Mouse (Mus musculus) CH12.LX (cell line): Measurements from ENCODE around the gene Zfp777. TPM values are rescaled to one million over a fixed set of nuclear protein-coding genes. Genes with fewer than 3 reads are reported as not detected.

Source experiments
- DNase-seq: peaks from one replicate; pipeline ENCODE4 v3.0.0-alpha.2; 2013; ENCODE audit errors: extremely low read depth
- H3K27ac ChIP-seq: 2 replicates; pipeline ENCODE4 v1.5.1; 2012; ENCODE audit warnings: low read depth, mild to moderate bottlenecking, control low read depth, moderate library complexity; ENCODE audit not compliant: insufficient read depth
- H3K27me3 ChIP-seq: replicated peaks from 2 replicates; pipeline ENCODE3; 2012; ENCODE audit warnings: inconsistent platforms
- H3K36me3 ChIP-seq, 2 experiments: replicated peaks in 1 of 2; 2 replicates each; pipeline versions ENCODE3 to v1.6.1; 2012; ENCODE audit warnings: inconsistent platforms in 1 of 2, low read length in 1 of 2, mild to moderate bottlenecking in 1 of 2, mixed read lengths in 1 of 2, moderate library complexity in 1 of 2; ENCODE audit not compliant: control insufficient read depth in 1 of 2, insufficient read depth in 1 of 2
- H3K4me1 ChIP-seq, 2 experiments: 2 replicates each; pipeline ENCODE4 v1.6.1; 2012; ENCODE audit warnings: inconsistent platforms in 1 of 2, moderate library complexity in 1 of 2; ENCODE audit not compliant: insufficient read depth in 2 of 2, control insufficient read depth in 1 of 2
- H3K4me2 ChIP-seq: 2 replicates; pipeline ENCODE4 v1.6.1; 2012; ENCODE audit warnings: low read depth, mild to moderate bottlenecking, control low read depth; ENCODE audit not compliant: poor library complexity, insufficient read depth, severe bottlenecking
- H3K4me3 ChIP-seq, 3 experiments: fragments of 150-350 bp in 1 of 3; sonication (generic) in 1 of 3; replicated peaks in 1 of 3; 2 replicates each; pipeline versions ENCODE3 to v1.5.1; 2011 to 2012; ENCODE audit warnings: low read depth in 2 of 3, low read length in 2 of 3, mild to moderate bottlenecking in 2 of 3, moderate library complexity in 2 of 3, control low read depth in 1 of 3, improper control_type of control experiment in 1 of 3, inconsistent platforms in 1 of 3, mixed read lengths in 1 of 3; ENCODE audit not compliant: poor library complexity in 1 of 3
- H3K79me2 ChIP-seq: replicated peaks from 2 replicates; pipeline ENCODE4 v1.6.1; 2012; ENCODE audit warnings: mild to moderate bottlenecking, moderate library complexity; ENCODE audit not compliant: control insufficient read depth, poor library complexity, insufficient read depth, severe bottlenecking; ENCODE audit errors: extremely low read depth
- H3K9ac ChIP-seq: 2 replicates; pipeline ENCODE4 v1.6.1; 2012; ENCODE audit warnings: low read depth, mild to moderate bottlenecking, control low read depth, moderate library complexity; ENCODE audit not compliant: insufficient read depth
- H3K9me3 ChIP-seq: replicated peaks from 2 replicates; pipeline ENCODE3; 2012; ENCODE audit warnings: low read length, inconsistent platforms, mixed read lengths
- BHLHE40 ChIP-seq: IDR thresholded peaks from 2 replicates; pipeline ENCODE4 v1.6.1; 2011; ENCODE audit warnings: mild to moderate bottlenecking, low read depth, low read length, improper control_type of control experiment
- CHD1 ChIP-seq: IDR thresholded peaks from 2 replicates; pipeline ENCODE4 v1.6.1; 2012; ENCODE audit warnings: low read depth, low read length, improper control_type of control experiment, inconsistent platforms
- CHD2 ChIP-seq: IDR thresholded peaks from 2 replicates; pipeline ENCODE4 v1.6.1; 2011; ENCODE audit warnings: low read length, improper control_type of control experiment
- CTCF ChIP-seq, 2 experiments: IDR thresholded peaks in 1 of 2; conservative IDR thresholded peaks in 1 of 2; 2 replicates each; pipeline ENCODE4 v1.5.1; 2011 to 2012; ENCODE audit warnings: low read depth in 2 of 2, low read length in 2 of 2, improper control_type of control experiment in 1 of 2, inconsistent platforms in 1 of 2, mild to moderate bottlenecking in 1 of 2, moderate library complexity in 1 of 2
- ETS1 ChIP-seq: conservative IDR thresholded peaks from 2 replicates; pipeline ENCODE4 v1.6.1; 2012; ENCODE audit warnings: low read depth, mild to moderate bottlenecking, inconsistent platforms, low read length, improper control_type of control experiment, moderate library complexity
- HCFC1 ChIP-seq: IDR thresholded peaks from 2 replicates; pipeline ENCODE4 v1.6.1; 2012; ENCODE audit warnings: low read depth, mild to moderate bottlenecking, inconsistent platforms, low read length, improper control_type of control experiment
- IRF4 ChIP-seq: IDR thresholded peaks from 2 replicates; pipeline ENCODE4 v1.6.1; 2014; ENCODE audit warnings: low read depth, mild to moderate bottlenecking, inconsistent platforms, low read length, improper control_type of control experiment
- KAT2A ChIP-seq: IDR thresholded peaks from 2 replicates; pipeline ENCODE4 v1.6.1; 2012; ENCODE audit warnings: low read length, improper control_type of control experiment, inconsistent platforms; ENCODE audit not compliant: insufficient replicate concordance
- MAFK ChIP-seq: IDR thresholded peaks from 2 replicates; pipeline ENCODE4 v1.6.1; 2011; ENCODE audit warnings: low read length, improper control_type of control experiment; ENCODE audit not compliant: insufficient replicate concordance
- MAX ChIP-seq: IDR thresholded peaks from 2 replicates; pipeline ENCODE4 v1.6.1; 2011; ENCODE audit warnings: low read length, improper control_type of control experiment
- MAZ ChIP-seq: IDR thresholded peaks from 2 replicates; pipeline ENCODE4 v1.6.1; 2012; ENCODE audit warnings: low read depth, mild to moderate bottlenecking, inconsistent platforms, low read length, improper control_type of control experiment, moderate library complexity
- MEF2A ChIP-seq: IDR thresholded peaks from 2 replicates; pipeline ENCODE4 v1.6.1; 2014; ENCODE audit warnings: low read depth, mild to moderate bottlenecking, inconsistent platforms, low read length, improper control_type of control experiment, borderline replicate concordance
- MXI1 ChIP-seq: IDR thresholded peaks from 2 replicates; pipeline ENCODE4 v1.6.1; 2011; ENCODE audit warnings: mild to moderate bottlenecking, low read depth, low read length, improper control_type of control experiment
- NELFE ChIP-seq: IDR thresholded peaks from 2 replicates; pipeline ENCODE4 v1.6.1; 2011; ENCODE audit warnings: low read depth, low read length, improper control_type of control experiment
- POLR2A ChIP-seq: IDR thresholded peaks from 2 replicates; pipeline ENCODE4 v1.6.1; 2011; ENCODE audit warnings: low read depth, mild to moderate bottlenecking, improper control_type of control experiment, low read length
- SIN3A ChIP-seq: IDR thresholded peaks from 2 replicates; pipeline ENCODE4 v1.6.1; 2012; ENCODE audit warnings: low read length, improper control_type of control experiment, inconsistent platforms
- TCF12 ChIP-seq: IDR thresholded peaks from 2 replicates; pipeline ENCODE4 v1.6.1; 2014; ENCODE audit warnings: low read depth, mild to moderate bottlenecking, inconsistent platforms, low read length, improper control_type of control experiment
- UBTF ChIP-seq: IDR thresholded peaks from 2 replicates; pipeline ENCODE4 v1.6.1; 2012; ENCODE audit warnings: low read depth, mild to moderate bottlenecking, inconsistent platforms, low read length, improper control_type of control experiment, moderate library complexity
- USF1 ChIP-seq: IDR thresholded peaks from 2 replicates; pipeline ENCODE4 v1.6.1; 2014; ENCODE audit warnings: low read depth, mild to moderate bottlenecking, inconsistent platforms, low read length, improper control_type of control experiment
- ZMIZ1 ChIP-seq: IDR thresholded peaks from 2 replicates; pipeline ENCODE4 v1.6.1; 2012; ENCODE audit warnings: low read depth, mild to moderate bottlenecking, inconsistent platforms, low read length, improper control_type of control experiment
- dilution Hi-C: fragments of 300-500 bp; cut with MboI; formaldehyde crosslinking; loops from 2 replicates; pipeline ENCODE4 v1.14.3; 2020; ENCODE audit warnings: low sequenced_read_pairs; ENCODE audit not compliant: extremely low pct_unique_long_range_greater_than_20kb, extremely low pct_ligation_motif_present
- in situ Hi-C: fragments of 300-500 bp; cut with MboI; formaldehyde crosslinking; loops from 3 replicates; pipeline ENCODE4 v1.14.3; 2019; ENCODE audit warnings: low sequenced_read_pairs, low pct_ligation_motif_present, low pct_unique_long_range_greater_than_20kb, mixed read lengths
- polyA plus RNA-seq: library from polyadenylated mRNA; unstranded; fragments of >175 nt; gene quantifications from 2 replicates; pipeline ENCODE4 v1.2.1, GENCODE M21; 2012; ENCODE audit warnings: low read depth; ENCODE audit not compliant: insufficient read length
- total RNA-seq, 2 experiments: library from RNA; depleted of rRNA; stranded (reverse); fragments of 300-350 nt in 1 of 2; fragments of >200 nt in 1 of 2; gene quantifications; 2 replicates each; pipeline ENCODE4 v1.2.3; 2012 to 2014

Zfp777 gene
- total and polyA plus RNA-seq, 3 experiments, result 7.1 to 16.5 (median 13.6) TPM

- no peaks in the 10 kb centered on the region for H3K79me2 ChIP-seq
- H3K36me3 ChIP-seq, result peaks cover 30 to 79% of the 10 kb centered on the region in 2 experiments
- in situ Hi-C loops, result no loop called here
- dilution Hi-C loops, result no loop called here
- H3K27ac ChIP-seq, result no peak overlapping the region
- TF ChIP-seq CTCF (conservative IDR thresholded peaks at IDR 0.05 in 1 of 2, IDR thresholded peaks at IDR 0.05 in 1 of 2; ENCODE audit: low read depth in 2 of 2, low read length in 2 of 2), result no peak
- TF ChIP-seq ZMIZ1, result no peak
- no peak for TF ChIP-seq BHLHE40
- TF ChIP-seq MAX, result no peak
- TF ChIP-seq USF1, result no peak
- no peak for TF ChIP-seq ETS1
- no peak for TF ChIP-seq MXI1
- no peak for TF ChIP-seq IRF4
- TF ChIP-seq POLR2A, result no peak
- TF ChIP-seq TCF12, result no peak
- no peak for TF ChIP-seq CHD1
- no peak for TF ChIP-seq HCFC1
- no peak for TF ChIP-seq UBTF
- TF ChIP-seq MEF2A, result no peak
- no peak for TF ChIP-seq SIN3A
- TF ChIP-seq NELFE, result no peak
- H3K4me2 ChIP-seq, result no peak overlapping the region
- no peak for DNase-seq
- H3K4me3 ChIP-seq, result no peak overlapping the region
- H3K4me1 ChIP-seq, result peaks cover 0 to 11% of the 10 kb centered on the region in 2 experiments; a peak in 1 of 4 replicates
- no peaks in the 10 kb centered on the region for H3K27me3 ChIP-seq
- no peak overlapping the region for H3K9ac ChIP-seq
- H3K9me3 ChIP-seq, result no peaks in the 10 kb centered on the region
Measured at GRCm38 (mm10) chr6:48073316-48073715, 24.6 kb upstream of the Zfp777 start.

- Histone ChIP-seq H3K9ac (no peak overlapping the region), H3K4me3 (no peak overlapping the region), H3K27me3 (no peaks in the 10 kb centered on the region), H3K9me3 (no peaks in the 10 kb centered on the region), H3K4me2 (no peak overlapping the region), H3K27ac (no peak overlapping the region), H3K79me2 (no peaks in the 10 kb centered on the region), H3K36me3 (peaks cover 39 to 82% of the 10 kb centered on the region in 2 experiments), H3K4me1 (peaks cover 0 to 11% of the 10 kb centered on the region in 2 experiments; a peak in 1 of 4 replicates)
- TF ChIP-seq TCF12 (no peak), MAZ (no peak), MAFK (no peak), CHD2 (no peak), KAT2A (no peak), POLR2A (no peak), MEF2A (no peak)
- DNase-seq, result no peak
- dilution Hi-C loops, result no loop called here
- in situ Hi-C loops, result no loop called here
Measured at GRCm38 (mm10) chr6:48067492-48067891, 18.8 kb upstream of the Zfp777 start.
